Mouse (Mus musculus): ENCODE data around the gene Coq9.

The Coq9 gene

GRCm38 (mm10) chr8:94870003-94870402, 31.9 kb downstream of the Coq9 start:
- DNase-seq (ENCODE audit: low spot score in 2 of 2) = no peak

- peak; percentile 59 to 60 for DNase-seq (ENCODE audit: low spot score in 2 of 2)
Observed at GRCm38 (mm10) chr8:94870474-94871107, 32.5 kb downstream of the Coq9 start.

GRCm38 (mm10) chr8:94871108-94871894, 33.2 kb downstream of the Coq9 start:
- DNase-seq (ENCODE audit: low spot score in 2 of 2) = peak; percentile 62 to 63

GRCm38 (mm10) chr8:94872156-94872555, 34.0 kb downstream of the Coq9 start:
- no peak for DNase-seq (ENCODE audit: low spot score in 2 of 2)

- no peak for DNase-seq (ENCODE audit: low spot score in 2 of 2)
Observed at GRCm38 (mm10) chr8:94872576-94872975, 34.5 kb downstream of the Coq9 start.

- DNase-seq (ENCODE audit: low spot score in 2 of 2) = no peak
Observed at GRCm38 (mm10) chr8:94874358-94874757, 36.2 kb downstream of the Coq9 start.

GRCm38 (mm10) chr8:94875096-94875870, 37.2 kb downstream of the Coq9 start:
- DNase-seq (ENCODE audit: low spot score in 2 of 2) = no peak

GRCm38 (mm10) chr8:94875871-94876150, 37.7 kb downstream of the Coq9 start:
- DNase-seq (ENCODE audit: low spot score in 2 of 2) = no peak

- peak; percentile 59 to 60 for DNase-seq (ENCODE audit: low spot score in 2 of 2)
Observed at GRCm38 (mm10) chr8:94876197-94876730, 38.1 kb downstream of the Coq9 start, which contains the start of gene Dok4. Gene Dok4, minus strand, starts transcription at chr8:94876330.

- DNase-seq (ENCODE audit: low spot score in 2 of 2) = no peak
Observed at GRCm38 (mm10) chr8:94876820-94877219, 38.7 kb downstream of the Coq9 start.

- DNase-seq (ENCODE audit: low spot score in 2 of 2) = no peak
Observed at GRCm38 (mm10) chr8:94880742-94881141, 42.6 kb downstream of the Coq9 start.

- no peak for DNase-seq (ENCODE audit: low spot score in 2 of 2)
Observed at GRCm38 (mm10) chr8:94888383-94889036, 50.4 kb downstream of the Coq9 start.

- DNase-seq (ENCODE audit: low spot score in 2 of 2) = no peak
Observed at GRCm38 (mm10) chr8:94892917-94893316, 54.8 kb downstream of the Coq9 start.

- DNase-seq (ENCODE audit: low spot score in 2 of 2) = no peak
Observed at GRCm38 (mm10) chr8:94899262-94899661, 61.1 kb downstream of the Coq9 start.

- DNase-seq (ENCODE audit: low spot score in 2 of 2) = no peak
Observed at GRCm38 (mm10) chr8:94900617-94901016, 62.5 kb downstream of the Coq9 start.

- no peak for DNase-seq (ENCODE audit: low spot score in 2 of 2)
Observed at GRCm38 (mm10) chr8:94901031-94901430, 62.9 kb downstream of the Coq9 start.

GRCm38 (mm10) chr8:94903709-94904108, 65.6 kb downstream of the Coq9 start:
- no peak for DNase-seq (ENCODE audit: low spot score in 2 of 2)

All from right cerebral cortex, postnatal 36 days (tissue).